Mouse (Mus musculus) cerebellum, postnatal 25 days (tissue): ENCODE measurements around the gene Cldn12.

ENCODE experiments used
- DNase-seq, 2 experiments: peaks; one replicate each; pipeline ENCODE4 v3.0.0; 2021; ENCODE audit warnings: mixed read lengths in 2 of 2

Cldn12 gene

DNA sequence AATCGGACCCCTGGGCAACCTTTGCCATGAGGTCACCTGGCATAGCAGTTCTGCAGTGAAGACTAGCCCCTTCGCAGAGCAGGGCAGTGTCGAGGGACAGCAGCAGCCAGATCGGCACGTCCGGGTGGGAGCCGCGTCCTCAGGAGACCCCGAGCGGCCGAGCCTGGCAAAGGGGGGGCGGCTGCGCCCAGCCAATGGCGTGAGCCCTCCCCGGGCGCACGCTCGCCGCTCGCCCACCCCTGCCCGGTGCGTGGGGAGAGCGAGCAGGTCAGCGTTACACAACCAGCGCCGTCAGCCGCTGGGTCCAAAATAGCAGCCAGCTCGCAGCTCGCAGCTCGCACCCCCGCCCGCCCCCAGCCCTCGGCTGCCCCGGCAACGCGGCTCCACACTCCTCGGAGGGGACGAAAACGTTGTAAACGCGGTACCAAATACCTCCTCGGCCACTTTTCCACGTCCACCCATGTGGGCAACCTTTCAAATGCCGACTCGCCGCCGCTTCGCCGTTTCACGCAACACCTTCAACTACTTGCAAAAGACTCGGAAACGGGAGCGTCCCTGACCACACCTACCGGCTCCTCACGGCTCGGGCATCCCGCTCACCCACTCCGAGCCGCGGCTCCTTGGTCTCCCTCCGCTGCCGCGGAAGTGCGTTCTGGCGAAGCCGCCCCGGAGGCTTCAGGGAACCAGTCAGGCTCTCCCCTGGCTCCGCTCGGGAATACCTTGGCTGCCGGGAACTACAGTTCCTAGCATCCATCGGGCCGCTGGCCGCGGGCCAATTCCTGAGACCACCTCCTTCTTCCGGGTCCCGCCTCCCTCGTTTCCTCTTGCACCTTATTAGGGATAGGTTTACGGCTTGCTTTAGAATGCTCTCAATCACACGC lies at the start of gene Cldn12:
Gene Cldn12 (minus strand): TSS at position 763 of the 881 bp plus-strand sequence.
- DNase-seq = peak; percentile 98 to 99

DNA sequence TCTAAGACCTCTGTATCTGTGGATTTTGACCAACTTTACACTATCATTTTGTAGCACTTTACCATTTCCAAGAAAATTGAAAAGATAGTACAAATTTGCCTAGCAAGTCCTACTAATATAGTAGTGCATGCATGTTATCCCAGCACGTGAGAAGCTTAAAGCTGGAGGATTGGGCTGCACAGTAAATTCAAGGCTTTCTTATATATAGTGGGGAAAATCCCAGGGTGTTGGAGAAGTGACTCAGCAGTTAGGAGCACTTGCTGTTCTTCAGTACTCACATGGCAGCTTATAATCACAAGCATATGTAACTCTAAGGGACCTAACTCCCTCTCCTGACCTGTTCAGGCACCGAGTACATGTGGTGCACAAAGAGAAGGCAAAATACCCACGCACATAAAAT lies 47.7 kb upstream of the Cldn12 start:
- DNase-seq = no peak

GRCm38 (mm10) chr5:5561041-5561706 lies 46.4 kb upstream of the Cldn12 start:
- no peak for DNase-seq

DNA sequence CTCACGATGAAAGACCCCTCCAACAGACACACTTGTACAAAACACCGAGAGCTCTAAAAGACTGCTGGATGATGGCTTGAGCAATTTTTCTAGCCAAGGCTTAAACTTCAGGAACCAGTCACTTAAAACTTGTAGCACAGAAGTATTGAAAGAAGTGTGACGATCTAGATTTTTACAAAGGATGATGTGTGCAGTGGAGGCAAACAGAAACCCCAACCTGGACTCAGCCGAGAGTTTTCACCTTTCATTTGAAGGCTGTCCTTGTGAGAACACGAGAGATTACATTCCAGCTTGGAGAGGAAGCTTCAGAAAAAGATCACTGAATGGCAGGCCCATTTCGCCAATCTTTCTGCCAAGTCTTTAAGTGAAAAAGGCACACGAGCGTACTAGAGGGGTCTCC lies 45.0 kb upstream of the Cldn12 start:
- DNase-seq = peak in 1 of 2 experiments; percentile 5

DNA sequence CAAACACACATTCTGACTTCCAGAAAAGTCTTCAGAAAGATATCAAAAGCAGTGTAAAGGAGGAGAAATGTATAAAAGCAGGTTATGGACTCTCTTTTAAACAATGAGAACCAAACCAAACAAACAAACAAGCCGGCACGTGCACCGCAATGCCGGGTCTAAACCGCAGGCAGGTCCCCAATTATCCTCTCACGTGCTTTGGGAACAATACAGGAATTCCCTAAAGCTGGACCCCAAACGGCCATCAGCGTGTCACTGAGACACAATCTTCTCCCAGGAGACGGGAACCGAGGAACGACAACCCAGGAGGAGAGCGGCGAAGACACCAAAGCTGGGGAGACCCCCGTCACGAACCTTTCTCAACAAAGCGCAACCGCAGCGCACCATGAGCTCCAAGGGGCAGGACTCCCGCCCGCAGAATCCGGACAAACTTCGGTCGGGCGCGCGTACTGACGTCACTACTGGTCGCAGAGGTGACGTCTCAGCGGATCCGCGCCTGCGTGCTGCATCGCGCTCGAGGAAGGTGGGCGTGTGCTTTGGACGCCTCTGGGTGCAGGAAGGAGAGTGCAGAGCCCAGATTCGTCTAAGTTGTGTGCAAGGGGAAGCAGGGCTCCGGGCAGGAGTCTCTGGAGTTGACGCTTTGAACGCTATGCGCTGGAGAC lies 44.5 kb upstream of the Cldn12 start, which contains the start of gene Gtpbp10:
Gene Gtpbp10 (minus strand): TSS at position 460 of the 662 bp plus-strand sequence.
- peak; percentile 94 to 96 for DNase-seq

DNA sequence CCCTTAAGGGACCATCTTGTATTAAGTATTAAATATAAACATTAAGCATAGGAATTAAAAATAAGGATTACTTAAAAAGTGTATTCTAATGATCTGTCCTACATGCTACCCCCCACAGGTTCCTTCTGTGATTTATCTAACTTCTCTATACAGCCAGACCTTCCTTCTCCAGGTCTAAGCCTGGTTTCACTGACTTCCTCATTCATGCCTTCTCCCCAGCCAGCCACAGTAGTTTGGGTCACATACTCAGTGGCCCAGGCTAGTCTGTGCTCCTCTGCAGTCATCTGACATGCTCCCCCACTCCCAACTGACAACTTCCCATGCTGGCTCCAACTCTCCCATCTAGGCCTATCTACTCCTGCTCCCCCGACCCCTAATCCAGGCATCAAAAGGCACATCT lies 36.4 kb upstream of the Cldn12 start:
- no peak for DNase-seq

DNA sequence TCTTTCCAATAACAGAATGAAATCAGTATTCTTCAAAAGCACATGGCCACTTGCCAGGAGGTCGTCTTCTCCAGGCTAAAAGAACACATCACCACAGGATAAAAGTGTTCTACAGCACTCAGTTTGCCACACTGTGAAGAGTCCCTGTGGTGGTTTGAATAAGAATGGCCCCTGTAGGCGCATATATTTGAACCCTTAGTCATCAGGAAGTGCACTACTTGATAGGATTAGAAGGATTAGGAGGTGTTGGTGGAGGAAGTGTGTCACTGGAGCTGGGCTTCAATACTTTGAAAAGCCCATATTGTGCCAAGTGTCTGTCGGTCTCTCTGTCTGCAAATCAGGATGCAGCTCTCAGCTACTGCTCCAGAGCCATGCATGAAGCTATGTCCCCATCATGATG lies 25.6 kb upstream of the Cldn12 start:
- no peak for DNase-seq

- no peak for DNase-seq
Measured at GRCm38 (mm10) chr5:5539771-5540170, 25.0 kb upstream of the Cldn12 start.

DNA sequence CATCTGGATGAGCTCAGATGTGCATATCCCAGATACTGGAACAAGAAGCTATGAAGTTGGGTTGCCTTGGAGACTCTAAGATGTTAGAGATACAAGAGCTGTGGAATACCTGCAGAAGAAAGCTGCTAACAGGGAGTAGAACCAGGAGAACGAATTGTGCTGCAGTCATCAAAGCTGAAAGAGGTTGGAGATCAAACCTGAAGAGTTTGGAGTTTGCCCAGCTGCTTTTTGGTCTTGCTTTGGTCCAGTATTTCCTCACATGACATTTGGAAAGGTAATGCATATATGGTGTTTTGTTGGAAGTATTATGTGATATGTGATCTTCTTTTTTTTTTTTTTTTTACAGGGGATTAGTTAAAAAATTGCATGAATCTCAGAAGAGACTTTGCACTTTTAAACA lies 21.4 kb upstream of the Cldn12 start:
- DNase-seq = no peak

DNA sequence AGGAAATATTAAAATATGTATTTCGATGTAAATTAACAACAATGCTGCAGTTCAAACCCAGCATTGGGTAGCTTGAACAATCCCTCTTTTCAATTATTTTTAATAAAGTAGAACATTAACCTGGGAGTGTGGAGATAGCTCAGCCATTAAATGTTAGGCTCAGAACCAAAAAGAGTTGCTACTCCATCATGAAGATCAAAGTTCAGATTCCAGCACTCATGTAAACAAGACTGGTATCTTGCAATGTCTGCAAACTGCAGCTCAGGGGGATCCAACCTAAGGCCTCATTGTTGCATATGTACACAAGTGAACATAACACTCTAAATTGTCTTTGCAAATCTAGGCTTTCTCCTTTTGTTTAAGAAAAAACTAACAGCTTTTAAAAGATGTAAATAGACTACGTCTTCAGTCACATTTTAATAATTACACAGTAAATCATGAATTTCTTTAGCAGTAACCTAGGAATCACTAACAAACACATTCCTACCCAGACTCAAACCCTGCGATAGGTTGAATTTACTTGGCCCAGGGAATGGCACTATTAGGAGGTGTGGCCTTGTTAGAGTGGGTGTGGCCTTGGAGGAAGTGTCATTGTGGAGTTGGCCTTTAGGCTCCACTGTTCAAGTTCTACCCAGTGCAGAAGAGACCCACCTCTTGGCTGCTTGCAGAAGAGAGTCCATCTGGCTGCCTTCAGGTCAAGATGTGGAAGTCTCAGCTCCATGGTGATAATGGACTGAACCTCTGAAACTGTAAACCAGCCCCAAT lies 19.1 kb upstream of the Cldn12 start:
- no peak for DNase-seq

DNA sequence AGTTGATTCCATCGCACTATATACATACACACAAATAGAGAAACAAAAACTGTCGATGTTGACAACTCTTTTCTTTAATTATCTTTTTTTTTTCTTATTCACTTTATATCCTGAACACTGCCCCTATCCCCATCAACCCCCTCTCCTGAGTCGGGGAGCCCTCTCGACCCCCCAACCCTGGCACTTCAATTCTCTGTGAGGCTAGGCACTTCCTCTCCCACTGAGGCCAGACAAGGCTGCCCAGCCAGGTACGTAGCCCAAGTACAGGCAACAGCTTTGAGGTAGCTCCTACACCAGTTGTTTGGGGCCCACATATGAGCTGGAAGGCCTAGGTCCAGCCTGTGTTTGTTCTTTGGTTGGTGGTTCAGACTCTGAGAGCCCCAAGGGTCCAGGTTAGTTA lies 653 bp upstream of the Cldn12 start:
- DNase-seq = no peak

DNA sequence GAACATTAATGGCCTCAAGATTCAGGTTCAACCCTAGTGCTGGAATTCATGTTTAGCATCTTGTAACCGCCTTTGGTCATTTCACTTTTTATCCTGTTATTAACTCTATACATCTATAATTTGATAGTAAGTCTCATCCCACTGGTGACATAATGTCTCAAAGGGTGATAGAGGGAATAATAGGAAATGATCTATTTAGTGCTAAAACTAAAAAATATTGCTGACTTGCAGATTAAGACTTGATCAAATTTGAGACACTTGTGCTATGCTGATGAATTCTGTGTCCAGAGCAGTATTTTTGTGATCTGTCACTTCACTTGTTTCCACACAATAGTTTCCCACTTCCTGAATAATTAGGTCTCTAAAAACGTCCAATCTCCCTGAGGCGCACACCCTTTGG lies 3.4 kb downstream of the Cldn12 start:
- no peak for DNase-seq

DNA sequence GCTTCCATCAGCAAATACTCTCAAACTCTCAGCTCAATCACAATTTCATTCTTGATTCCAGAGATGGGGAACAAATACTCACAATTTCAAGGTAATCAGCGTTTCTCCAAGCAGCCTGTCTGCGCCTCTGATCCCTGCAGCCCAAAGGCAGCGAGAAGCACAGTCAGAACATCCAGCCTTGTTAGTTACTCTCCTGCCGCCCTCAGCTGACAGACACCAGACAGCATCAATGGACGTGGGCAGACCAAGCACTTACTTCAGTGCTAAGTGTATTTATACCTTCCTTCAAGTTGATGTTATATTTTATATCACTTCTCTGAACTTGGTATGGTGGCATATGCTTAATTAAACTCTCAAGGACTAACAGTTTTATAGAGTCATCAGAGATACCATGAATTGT lies 3.8 kb downstream of the Cldn12 start:
- DNase-seq = no peak

DNA sequence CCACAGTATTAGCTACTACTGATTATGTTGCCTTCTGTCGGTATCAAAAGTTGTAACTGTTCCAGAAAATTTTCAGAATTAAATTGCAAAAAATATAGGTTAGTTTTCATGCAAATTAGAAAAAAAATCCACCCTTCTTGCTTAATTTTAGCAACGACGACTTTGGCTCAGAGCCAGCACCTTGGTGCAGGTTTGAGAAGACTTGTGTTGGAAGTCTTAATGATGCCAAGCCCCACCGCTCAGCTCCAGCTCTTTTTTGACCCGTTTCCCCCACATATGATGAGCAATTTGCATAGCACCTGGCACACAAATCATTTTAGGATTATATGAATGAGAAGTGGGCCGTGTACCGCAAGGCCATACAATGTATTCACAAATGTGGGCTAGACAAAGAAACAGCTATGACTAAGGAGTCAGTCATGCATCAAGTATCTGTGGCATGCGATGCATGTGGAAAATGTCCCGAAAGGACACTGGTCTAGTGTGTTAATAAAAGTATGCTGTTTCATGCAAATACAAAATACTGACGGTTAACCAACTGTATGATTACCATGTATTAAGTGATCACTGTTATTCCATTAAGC lies 4.4 kb downstream of the Cldn12 start:
- peak; percentile 43 to 63 for DNase-seq

- DNase-seq = peak in 1 of 2 experiments; percentile 46
Measured at GRCm38 (mm10) chr5:5508231-5508630, 6.5 kb downstream of the Cldn12 start.

- peak; percentile 90 to 94 for DNase-seq
Measured at GRCm38 (mm10) chr5:5507701-5508225, 7.0 kb downstream of the Cldn12 start.

DNA sequence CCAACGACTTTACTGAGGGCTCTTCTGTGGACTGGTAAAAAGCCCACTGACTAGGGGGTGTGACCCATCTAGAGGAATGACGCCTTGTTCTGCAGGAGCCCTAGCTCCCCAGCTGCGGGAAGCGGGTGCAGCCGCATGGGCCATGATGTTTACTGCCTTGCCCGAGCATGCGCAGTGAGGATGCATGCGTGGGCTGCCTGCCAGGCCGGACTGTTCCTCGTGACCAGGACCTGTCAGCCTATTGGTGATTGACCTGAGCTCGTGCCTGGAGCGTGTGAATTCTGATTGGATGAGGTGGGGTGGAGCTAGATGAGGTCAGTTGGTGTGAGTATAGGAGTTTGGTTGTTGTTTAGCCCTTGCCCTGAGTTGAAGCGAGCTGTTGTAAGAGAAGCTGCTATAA lies 10.3 kb downstream of the Cldn12 start:
- DNase-seq = peak in 1 of 2 experiments; percentile 43

- DNase-seq = peak in 1 of 2 experiments; percentile 25
Measured at GRCm38 (mm10) chr5:5503381-5503780, 11.4 kb downstream of the Cldn12 start.

GRCm38 (mm10) chr5:5501583-5501982 lies 13.2 kb downstream of the Cldn12 start:
- no peak for DNase-seq

- DNase-seq = no peak
Measured at GRCm38 (mm10) chr5:5496393-5496792, 18.4 kb downstream of the Cldn12 start.

- DNase-seq = no peak
Measured at GRCm38 (mm10) chr5:5495042-5495441, 19.7 kb downstream of the Cldn12 start.
